Mouse (Mus musculus) forebrain, embryonic 14.5 days (tissue): ENCODE data around the gene Nfix. TPM values are rescaled to one million over a fixed set of nuclear protein-coding genes. Genes with fewer than 3 reads are reported as not detected.

Experiments used
- ATAC-seq: fragments of 200-750 bp; cut with Nextera tagmentation; 2 replicates; pipeline ENCODE4 v1.8.0; 2017; ENCODE audit warnings: mild to moderate bottlenecking, moderate library complexity
- DNase-seq: peaks from one replicate; pipeline ENCODE4 v3.0.0-alpha.2; 2015; ENCODE audit warnings: low spot score
- H3K27ac ChIP-seq: fragments of 300-500 bp; sonication (generic); 2 replicates; pipeline ENCODE4 v1.5.1; 2014; ENCODE audit warnings: low read depth, mild to moderate bottlenecking, control low read depth, low read length, moderate library complexity
- H3K27me3 ChIP-seq: fragments of 300-500 bp; sonication (generic); replicated peaks from 2 replicates; pipeline ENCODE4 v1.6.1; 2014; ENCODE audit warnings: low read length, control low read depth, mixed read lengths; ENCODE audit not compliant: control insufficient read depth, insufficient read depth
- H3K36me3 ChIP-seq: fragments of 300-500 bp; sonication (generic); 2 replicates; pipeline ENCODE4 v1.6.1; 2014; ENCODE audit warnings: low read length, control low read depth; ENCODE audit not compliant: control insufficient read depth, insufficient read depth
- H3K4me1 ChIP-seq: fragments of 300-500 bp; sonication (generic); 2 replicates; pipeline ENCODE4 v1.6.1; 2014; ENCODE audit warnings: antibody characterized with exemption, low read length, control low read depth; ENCODE audit not compliant: control insufficient read depth, insufficient read depth
- H3K4me2 ChIP-seq: fragments of 300-500 bp; sonication (generic); 2 replicates; pipeline ENCODE4 v1.6.1; 2014; ENCODE audit warnings: mild to moderate bottlenecking, control low read depth, low read length
- H3K4me3 ChIP-seq: fragments of 300-500 bp; sonication (generic); 2 replicates; pipeline ENCODE4 v1.5.1; 2014; ENCODE audit warnings: low read depth, low read length, control low read depth
- H3K9ac ChIP-seq: fragments of 300-500 bp; sonication (generic); 2 replicates; pipeline ENCODE4 v1.6.1; 2014; ENCODE audit warnings: mild to moderate bottlenecking, low read length, control low read depth, moderate library complexity
- H3K9me3 ChIP-seq: fragments of 300-500 bp; sonication (generic); replicated peaks from 2 replicates; pipeline ENCODE4 v1.6.1; 2016; ENCODE audit warnings: low read length, control low read depth, mixed read lengths; ENCODE audit not compliant: control insufficient read depth
- WGBS: fragments of 180-500 bp; shearing (Covaris S2); extraction: QIAGEN DNeasy Blood & Tissue Kit; methylation state at CpG from one replicate; pipeline ENCODE4 v1.1.7; 2014; 5-methylcytosine and 5-hydroxymethylcytosine counted together
- polyA plus RNA-seq: library from polyadenylated mRNA; unstranded; fragments of >200 nt; fragmentation: Nextera tagmentation; extraction: Ambion mirVana; gene quantifications from 2 replicates; pipeline ENCODE4 v1.2.1, GENCODE M21; 2014

Gene Nfix
- polyA plus RNA-seq, 1 experiment from 2014 or later, result 237 TPM

GRCm38 (mm10) chr8:84743054-84743415, 57.1 kb downstream of the Nfix start:
- H3K9me3 ChIP-seq, result no peaks in the 10 kb centered on the region
- ATAC-seq, result no peak
- peak overlapping the region; percentile 49; the same call in 1 of the 2 replicates for H3K9ac ChIP-seq
- peaks cover 79% of the 10 kb centered on the region for H3K4me1 ChIP-seq
- H3K27ac ChIP-seq, result peak overlapping the region; percentile 87
- H3K4me3 ChIP-seq, result no peak overlapping the region
- no peaks in the 10 kb centered on the region for H3K36me3 ChIP-seq
- H3K27me3 ChIP-seq, result no peaks in the 10 kb centered on the region
- WGBS, result 9% methylated on average over 10 of the region's 10 CpGs
- DNase-seq, result no peak
- H3K4me2 ChIP-seq, result peak overlapping the region; percentile 38

- Histone ChIP-seq H3K4me1 (peaks cover 85% of the 10 kb centered on the region), H3K4me3 (no peak overlapping the region)
Observed at GRCm38 (mm10) chr8:84742171-84743053, 57.7 kb downstream of the Nfix start.

GRCm38 (mm10) chr8:84740895-84741843, 59.0 kb downstream of the Nfix start:
- H3K9ac ChIP-seq, result peak overlapping the region; percentile 47; the same call in 1 of the 2 replicates
- H3K9me3 ChIP-seq, result no peaks in the 10 kb centered on the region
- peak overlapping the region; percentile 87 for H3K27ac ChIP-seq
- no peaks in the 10 kb centered on the region for H3K27me3 ChIP-seq
- H3K4me1 ChIP-seq, result peaks cover 78% of the 10 kb centered on the region
- no peak for ATAC-seq
- no peak overlapping the region for H3K4me2 ChIP-seq
- H3K4me3 ChIP-seq, result no peak overlapping the region
- WGBS, result 35% methylated on average over 13 of the region's 13 CpGs
- DNase-seq, result no peak
- no peaks in the 10 kb centered on the region; the same call in 1 of the 2 replicates for H3K36me3 ChIP-seq

More at GRCm38 (mm10) chr8:84742171-84743053, 57.7 kb downstream of the Nfix start:
- Histone ChIP-seq H3K27me3 (no peaks in the 10 kb centered on the region), H3K36me3 (no peaks in the 10 kb centered on the region), H3K9me3 (no peaks in the 10 kb centered on the region), H3K4me2 (peak overlapping the region; percentile 38), H3K9ac (peak overlapping the region; percentile 47; the same call in 1 of the 2 replicates), H3K27ac (peak overlapping the region; percentile 87)
- peak; percentile 53 for ATAC-seq
- DNase-seq, result peak; percentile 78
- WGBS, result 3% methylated on average over 32 of the region's 32 CpGs

GRCm38 (mm10) chr8:84739401-84739742, 60.8 kb downstream of the Nfix start:
- Histone ChIP-seq H3K27me3 (no peaks in the 10 kb centered on the region), H3K27ac (peak overlapping the region; percentile 58), H3K4me1 (peaks cover 69% of the 10 kb centered on the region), H3K36me3 (peaks cover 7% of the 10 kb centered on the region; the same call in 1 of the 2 replicates), H3K4me3 (no peak overlapping the region), H3K4me2 (no peak overlapping the region), H3K9ac (peak overlapping the region; percentile 55; the same call in 1 of the 2 replicates), H3K9me3 (no peaks in the 10 kb centered on the region)
- 0% methylated on average over 1 of the region's 1 CpGs for WGBS
- no peak for DNase-seq
- no peak for ATAC-seq

GRCm38 (mm10) chr8:84738715-84739400, 61.3 kb downstream of the Nfix start:
- no peaks in the 10 kb centered on the region for H3K9me3 ChIP-seq
- ATAC-seq (no peak), DNase-seq (no peak)
- 41% methylated on average over 10 of the region's 10 CpGs for WGBS
- no peaks in the 10 kb centered on the region for H3K27me3 ChIP-seq
- H3K4me3 ChIP-seq, result no peak overlapping the region
- peak overlapping the region; percentile 55; the same call in 1 of the 2 replicates for H3K9ac ChIP-seq
- H3K27ac ChIP-seq, result peak overlapping the region; percentile 58
- H3K4me1 ChIP-seq, result peaks cover 69% of the 10 kb centered on the region
- H3K36me3 ChIP-seq, result peaks cover 7% of the 10 kb centered on the region; the same call in 1 of the 2 replicates
- H3K4me2 ChIP-seq, result 0 out of 2 replicates have a peak overlapping the region, but pooled peaks have one; percentile 29

GRCm38 (mm10) chr8:84738266-84738665, 61.9 kb downstream of the Nfix start:
- ATAC-seq (no peak), DNase-seq (no peak)
- Histone ChIP-seq H3K9me3 (no peaks in the 10 kb centered on the region), H3K36me3 (peaks cover 7% of the 10 kb centered on the region; the same call in 1 of the 2 replicates), H3K27ac (peak overlapping the region; percentile 58; the same call in 1 of the 2 replicates), H3K9ac (peak overlapping the region; percentile 55; the same call in 1 of the 2 replicates), H3K4me1 (peaks cover 69% of the 10 kb centered on the region), H3K27me3 (no peaks in the 10 kb centered on the region), H3K4me2 (peak overlapping the region; percentile 29), H3K4me3 (no peak overlapping the region)
- 10% methylated on average over 10 of the region's 10 CpGs for WGBS

- ATAC-seq, result peak; percentile 30; the same call in 1 of the 2 replicates
- H3K9ac ChIP-seq, result peak overlapping the region; percentile 55; the same call in 1 of the 2 replicates
- WGBS, result 1% methylated on average over 16 of the region's 16 CpGs
- peak; percentile 84 for DNase-seq
- peak overlapping the region; percentile 29; the same call in 1 of the 2 replicates for H3K4me2 ChIP-seq
- no peak overlapping the region for H3K4me3 ChIP-seq
- H3K9me3 ChIP-seq, result no peaks in the 10 kb centered on the region
- peak overlapping the region; percentile 58; the same call in 1 of the 2 replicates for H3K27ac ChIP-seq
- H3K4me1 ChIP-seq, result peaks cover 69% of the 10 kb centered on the region
- no peaks in the 10 kb centered on the region for H3K27me3 ChIP-seq
- peaks cover 7% of the 10 kb centered on the region; the same call in 1 of the 2 replicates for H3K36me3 ChIP-seq
Observed at GRCm38 (mm10) chr8:84737608-84738007, 62.5 kb downstream of the Nfix start.

GRCm38 (mm10) chr8:84736521-84736920, 63.6 kb downstream of the Nfix start:
- Histone ChIP-seq H3K9ac (peak overlapping the region; percentile 35; the same call in 1 of the 2 replicates), H3K27me3 (no peaks in the 10 kb centered on the region), H3K36me3 (peaks cover 7% of the 10 kb centered on the region; the same call in 1 of the 2 replicates), H3K4me2 (no peak overlapping the region), H3K4me1 (peaks cover 69% of the 10 kb centered on the region), H3K9me3 (no peaks in the 10 kb centered on the region), H3K27ac (no peak overlapping the region), H3K4me3 (no peak overlapping the region)
- ATAC-seq (no peak), DNase-seq (no peak)
- 84% methylated on average over 4 of the region's 4 CpGs for WGBS
